Mouse (Mus musculus) Patski (cell line): ENCODE results near the gene Nav2. TPM values are rescaled to one million over a fixed set of nuclear protein-coding genes. Genes with fewer than 3 reads are reported as not detected.

Source experiments
- ATAC-seq: fragments of 100-300 bp; one replicate; pipeline ENCODE4 v1.8.0; 2021
- CTCF ChIA-PET: fragments of 350-600 bp; sonication (Branson Sonifier 250); formaldehyde crosslinking; loops from one replicate; lab custom pipeline; 2022; ENCODE audit warnings: inconsistent platforms; lab: Charles Lee
- POLR2A ChIA-PET: fragments of 350-600 bp; sonication (Branson Sonifier 250); formaldehyde crosslinking; loops from one replicate; lab custom pipeline; 2022; ENCODE audit warnings: antibody characterized with exemption, inconsistent platforms; lab: Charles Lee
- DNase-seq: peaks from one replicate; pipeline ENCODE4 v3.0.0-alpha.2; 2011; ENCODE audit warnings: low read depth, low spot score
- H3K27me3 ChIP-seq: fragments of 371-371 bp; one replicate; pipeline ENCODE4 v1.5.1; 2021
- CTCF ChIP-seq: fragments of 100-300 bp; IDR thresholded peaks from one replicate; pipeline ENCODE4 v1.5.1; 2021
- in situ Hi-C: fragments of 300-500 bp; cut with MboI; formaldehyde crosslinking; loops from 3 replicates; pipeline ENCODE4 v1.11.1; 2018; ENCODE audit warnings: low pct_unique_long_range_greater_than_20kb, mixed read lengths
- polyA plus RNA-seq: library from polyadenylated mRNA; unstranded; gene quantifications from one replicate; pipeline ENCODE4 v1.2.3, GENCODE M21; 2021

The Nav2 gene
- polyA plus RNA-seq, 1 experiment from 2014 or later: 13.3 TPM

DNA sequence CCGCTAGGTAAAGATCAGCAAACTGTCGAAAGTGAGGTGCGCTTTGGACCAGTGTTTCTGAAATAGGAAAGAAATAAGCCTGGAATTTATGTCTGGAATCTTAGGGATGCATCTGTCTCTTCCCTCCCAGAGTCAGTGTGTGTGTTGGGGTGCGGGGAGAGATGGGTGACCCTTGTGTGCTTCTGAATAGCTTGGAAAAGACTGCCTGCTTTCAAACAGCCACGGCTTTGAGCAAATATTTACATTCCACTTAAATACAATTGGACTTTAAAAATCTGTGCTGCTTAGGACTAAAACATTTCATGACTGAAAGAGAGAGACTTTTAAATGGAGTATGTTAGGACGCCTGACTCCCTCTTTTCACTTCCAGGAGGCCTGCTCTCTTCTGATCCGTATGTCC, 528.0 kb downstream of the Nav2 start:
- in situ Hi-C loops: loop anchor here (10.0 kb wide), 1 partner anchor 542 kb away; no protein-coding TSS in a partner anchor
- ATAC-seq (no peak), DNase-seq (no peak)
- ChIA-PET POLR2A (no interaction called here), CTCF (interaction anchor here (1.9 kb wide), 1 partner anchor 10 kb away, joined by 7 read pairs; no protein-coding TSS in a partner anchor)
- no peaks in the 10 kb centered on the region for H3K27me3 ChIP-seq
- TF ChIP-seq CTCF: no peak

DNA sequence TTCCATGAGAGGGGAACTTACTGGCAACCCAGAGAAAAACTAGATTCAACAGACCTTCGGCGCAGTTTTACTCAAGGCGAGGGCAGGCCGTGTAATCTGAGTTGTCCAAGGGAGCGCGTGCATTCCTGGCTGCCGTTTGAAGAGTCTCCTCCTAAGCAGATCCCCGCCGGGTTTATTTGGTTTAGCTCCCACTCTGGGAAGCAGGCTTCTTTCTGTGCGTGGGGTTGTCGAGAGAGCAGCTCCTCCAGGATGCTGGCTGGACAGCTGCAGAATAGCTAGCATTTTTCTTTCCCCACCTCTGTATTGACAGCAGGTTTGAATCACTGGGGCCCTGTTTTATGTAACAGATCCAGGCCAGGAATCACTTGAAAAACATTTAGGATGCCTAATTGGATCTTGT, 529.4 kb downstream of the Nav2 start:
- DNase-seq: no peak
- ChIA-PET POLR2A (no interaction called here), CTCF (no interaction called here)
- ATAC-seq: no peak
- TF ChIP-seq CTCF: no peak
- H3K27me3 ChIP-seq: no peaks in the 10 kb centered on the region
- in situ Hi-C loops: loop anchor here (10.0 kb wide), 1 partner anchor 543 kb away; no protein-coding TSS in a partner anchor

GRCm38 (mm10) chr7:49439136-49439535, 530.6 kb downstream of the Nav2 start:
- DNase-seq: no peak

DNA sequence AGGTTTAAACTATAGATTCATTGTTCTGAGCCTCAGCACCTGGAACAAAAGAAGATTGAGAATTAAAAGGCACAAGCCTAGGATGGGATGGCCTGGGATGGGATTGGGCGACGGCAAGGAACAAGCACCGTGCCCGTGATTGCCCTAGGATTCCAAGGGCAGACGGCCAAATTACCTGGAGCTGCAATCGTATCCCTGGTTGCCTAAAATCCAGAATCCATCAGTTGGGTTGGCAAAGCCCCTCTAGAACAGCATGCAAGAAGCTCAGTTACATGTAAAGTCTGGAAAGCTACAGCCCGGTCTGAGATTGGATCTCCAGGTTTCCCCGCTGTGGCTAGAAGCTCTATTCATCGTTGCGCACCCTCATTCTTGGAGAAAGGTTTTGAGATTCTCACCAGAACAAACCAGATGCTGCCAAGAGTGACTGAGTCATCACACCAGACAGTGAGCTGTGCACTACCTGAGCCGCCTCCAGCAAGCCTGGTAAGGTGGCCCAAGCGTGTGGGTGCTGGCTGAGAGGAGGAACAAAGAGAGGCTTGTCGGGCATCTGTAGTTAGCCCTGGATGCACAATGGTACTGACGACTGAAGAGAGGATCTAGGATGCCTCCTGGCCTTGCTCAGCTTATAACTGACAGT, 531.9 kb downstream of the Nav2 start:
- POLR2A ChIA-PET: no interaction called here
- ATAC-seq (no peak), DNase-seq (no peak)
- CTCF ChIA-PET: interaction anchor here (1.7 to 2.2 kb wide), 2 partner anchors 12 to 13 kb away, joined by 4 to 5 read pairs; no protein-coding TSS in a partner anchor
- in situ Hi-C loops: no loop called here
- no peaks in the 10 kb centered on the region for H3K27me3 ChIP-seq
- TF ChIP-seq CTCF: no peak

More at GRCm38 (mm10) chr7:49439136-49439535, 530.6 kb downstream of the Nav2 start:
- no peaks in the 10 kb centered on the region for H3K27me3 ChIP-seq
- CTCF ChIA-PET: interaction anchor here (1.1 to 2.2 kb wide), 3 partner anchors 10 to 17 kb away, joined by 4 to 5 read pairs (median 5); no protein-coding TSS in a partner anchor
- in situ Hi-C loops: loop anchor here (10.0 kb wide), 1 partner anchor 544 kb away; no protein-coding TSS in a partner anchor
- POLR2A ChIA-PET: no interaction called here
- peak; percentile 76 for TF ChIP-seq CTCF
- no peak for ATAC-seq

DNA sequence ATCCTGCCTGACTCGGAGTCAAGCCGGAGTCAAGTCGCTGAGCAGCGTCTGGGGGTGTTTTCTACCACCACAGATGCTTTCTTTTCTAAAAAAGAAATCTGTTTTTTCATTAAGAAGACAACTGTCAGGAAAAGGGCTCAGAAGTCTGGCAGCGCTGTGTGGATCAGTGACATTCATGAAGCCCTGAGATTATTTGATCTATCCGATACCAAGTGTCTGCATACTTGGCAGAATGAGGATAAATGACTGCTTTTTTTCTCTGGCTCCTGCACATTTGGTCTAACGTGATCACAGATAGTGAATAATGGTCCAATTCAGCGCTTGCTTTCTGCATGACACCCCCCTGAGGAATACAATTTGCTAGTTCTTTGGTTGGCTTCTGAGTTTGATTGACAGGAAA, 533.7 kb downstream of the Nav2 start:
- DNase-seq: no peak
- no peak for ATAC-seq
- ChIA-PET CTCF (no interaction called here), POLR2A (no interaction called here)
- TF ChIP-seq CTCF: no peak
- in situ Hi-C loops: no loop called here
- no peaks in the 10 kb centered on the region for H3K27me3 ChIP-seq

GRCm38 (mm10) chr7:49448580-49448979, 540.1 kb downstream of the Nav2 start:
- POLR2A ChIA-PET: no interaction called here
- ATAC-seq (no peak), DNase-seq (no peak)
- no peak for TF ChIP-seq CTCF
- in situ Hi-C loops: no loop called here
- H3K27me3 ChIP-seq: no peaks in the 10 kb centered on the region
- CTCF ChIA-PET: no interaction called here

DNA sequence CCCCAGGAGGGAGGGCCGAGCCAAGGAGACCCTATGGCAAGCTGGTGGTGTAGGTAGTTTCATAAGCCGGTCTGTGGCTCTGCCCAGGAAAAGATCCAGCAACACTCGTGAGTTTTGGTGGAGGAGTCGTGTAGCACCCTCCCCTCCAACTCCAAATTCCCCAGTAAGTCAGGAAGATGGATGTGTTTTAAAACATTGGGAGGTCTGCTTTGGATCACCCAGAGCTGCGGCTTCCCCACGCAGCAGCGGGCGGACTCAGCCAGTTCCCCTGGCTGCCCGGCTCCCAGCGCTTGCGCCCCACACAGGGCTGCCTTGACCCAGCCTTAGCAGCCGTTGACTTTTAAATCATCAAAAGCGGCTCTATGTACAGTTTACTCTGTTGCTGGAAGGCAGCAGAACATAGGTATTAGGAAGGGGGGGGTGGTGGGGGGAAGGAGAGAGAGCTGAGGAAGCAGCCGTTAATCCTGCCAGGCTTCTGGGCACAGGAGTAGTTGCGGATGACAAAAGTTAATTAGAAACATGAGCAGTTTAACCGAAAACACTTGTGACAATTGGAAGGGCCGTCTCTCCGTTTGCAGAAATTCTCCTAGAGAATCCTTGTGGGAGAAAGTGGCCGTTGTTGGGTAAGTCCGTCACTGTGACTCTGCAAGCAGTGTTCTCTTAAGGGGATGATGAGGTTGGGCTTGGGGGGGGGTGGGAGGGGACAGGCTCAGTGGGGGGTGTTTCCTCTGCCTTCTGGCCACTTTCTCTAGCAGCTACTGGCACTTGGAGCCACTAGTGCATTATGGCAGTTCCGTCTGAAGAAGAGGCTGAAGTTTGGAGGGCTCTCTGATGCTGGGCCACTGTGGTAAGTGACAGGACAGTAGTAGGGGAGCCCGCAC, 542.0 kb downstream of the Nav2 start:
- POLR2A ChIA-PET: no interaction called here

DNA sequence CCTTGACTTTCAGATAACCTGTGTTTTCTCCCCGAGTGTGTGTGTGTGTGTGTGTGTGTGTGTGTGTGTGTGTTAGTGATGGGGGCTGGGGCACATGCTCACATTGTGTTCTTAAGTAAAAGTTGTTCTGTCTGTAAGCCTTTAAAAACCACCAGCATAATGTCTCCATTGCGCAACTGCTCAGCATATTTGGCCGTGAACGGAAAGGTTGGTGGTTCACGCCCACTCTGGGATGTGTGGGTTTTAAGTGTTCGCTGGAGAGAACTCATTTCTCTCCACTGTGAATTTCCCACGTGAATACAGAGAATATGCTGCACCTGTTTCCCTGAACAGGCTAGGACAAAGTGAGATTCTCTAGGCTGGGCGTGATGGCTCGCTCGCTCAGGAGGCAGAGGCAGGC, 542.7 kb downstream of the Nav2 start:
- H3K27me3 ChIP-seq: no peaks in the 10 kb centered on the region
- TF ChIP-seq CTCF: no peak
- POLR2A ChIA-PET: no interaction called here
- CTCF ChIA-PET: no interaction called here
- ATAC-seq (no peak), DNase-seq (no peak)
- in situ Hi-C loops: no loop called here

More for the DNA sequence above, 542.0 kb downstream of the Nav2 start:
- CTCF ChIA-PET: interaction anchor here (1.0 kb wide), 1 partner anchor 211 kb away, joined by 3 read pairs; no protein-coding TSS in a partner anchor
- in situ Hi-C loops: no loop called here
- DNase-seq (no peak), ATAC-seq (no peak)
- H3K27me3 ChIP-seq: no peaks in the 10 kb centered on the region
- TF ChIP-seq CTCF: no peak

DNA sequence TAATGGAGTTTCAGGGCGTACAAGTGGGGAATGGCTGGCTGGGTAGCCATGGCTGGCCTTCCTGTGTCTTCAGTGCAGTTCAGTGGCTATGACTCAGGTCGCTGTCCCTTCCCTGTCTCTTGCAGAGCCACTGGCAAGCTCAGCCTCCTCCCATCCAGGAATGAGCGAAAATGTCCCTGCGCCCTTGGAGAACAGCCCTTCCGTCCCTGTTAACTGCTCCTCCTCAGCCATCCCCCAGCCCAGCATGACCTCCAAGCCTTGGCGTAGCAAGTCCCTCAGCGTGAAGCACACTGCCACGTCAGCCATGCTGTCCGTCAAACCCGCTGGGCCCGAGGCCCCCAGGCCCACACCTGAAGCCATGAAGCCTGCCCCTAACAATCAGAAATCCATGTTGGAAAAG, 543.8 kb downstream of the Nav2 start:
- no peak for TF ChIP-seq CTCF
- no peaks in the 10 kb centered on the region for H3K27me3 ChIP-seq
- ATAC-seq: peak; percentile 60
- CTCF ChIA-PET: interaction anchor here (1.1 to 2.0 kb wide), 2 partner anchors 13 to 37 kb away, joined by 3 to 5 read pairs; no protein-coding TSS in a partner anchor
- in situ Hi-C loops: no loop called here
- POLR2A ChIA-PET: interaction anchor here (0.5 kb wide), 1 partner anchor 259 kb away, joined by 4 read pairs; no protein-coding TSS in a partner anchor
- no peak for DNase-seq

DNA sequence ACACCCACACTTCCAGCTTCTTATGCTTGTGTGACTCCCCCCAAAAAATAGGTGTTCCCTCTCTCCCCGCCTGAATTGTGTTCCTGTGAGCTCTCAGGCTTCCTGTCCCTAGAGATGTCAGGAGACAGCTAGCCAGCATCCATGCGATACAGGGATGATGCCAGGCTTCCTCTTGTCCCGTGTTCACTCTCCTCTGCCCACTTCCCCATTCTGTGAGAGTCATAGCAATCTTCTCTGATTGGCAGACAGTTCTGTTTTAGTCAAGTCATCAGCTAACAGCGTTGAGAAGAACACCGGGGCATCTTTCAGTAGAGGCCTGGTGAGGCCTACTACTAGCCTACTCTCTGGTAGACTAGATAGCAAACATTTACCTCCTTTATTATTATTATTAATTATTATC, 546.1 kb downstream of the Nav2 start:
- no peak for TF ChIP-seq CTCF
- no peak for DNase-seq
- in situ Hi-C loops: no loop called here
- CTCF ChIA-PET: no interaction called here
- H3K27me3 ChIP-seq: no peaks in the 10 kb centered on the region
- no peak for ATAC-seq
- POLR2A ChIA-PET: no interaction called here
